Mouse (Mus musculus) heart, embryonic 11.5 days (tissue): ENCODE results near the gene Hoga1. TPM values are rescaled to one million over a fixed set of nuclear protein-coding genes. Genes with fewer than 3 reads are reported as not detected.
"Not testable (repeated sequence)": the region's sequence is repeated elsewhere in the genome, so short reads cannot be mapped to it uniquely, and the experiment has no call there.

Experiments
- ATAC-seq: fragments of 200-750 bp; cut with Nextera tagmentation; replicated peaks from 2 replicates; pipeline ENCODE4 v1.8.0; 2017; ENCODE audit warnings: moderate library complexity; ENCODE audit not compliant: insufficient number of reproducible peaks, low FRiP score, low TSS enrichment
- H3K27ac ChIP-seq: fragments of 300-500 bp; sonication (generic); 2 replicates; pipeline ENCODE4 v1.5.1; 2014; ENCODE audit warnings: mild to moderate bottlenecking, low read depth, low read length
- H3K27me3 ChIP-seq: fragments of 300-500 bp; sonication (generic); 2 replicates; pipeline ENCODE4 v1.6.1; 2014; ENCODE audit warnings: mild to moderate bottlenecking, low read length, mixed read lengths; ENCODE audit not compliant: control insufficient read depth, insufficient read depth
- H3K36me3 ChIP-seq: fragments of 300-500 bp; sonication (generic); 2 replicates; pipeline ENCODE4 v1.6.1; 2014; ENCODE audit warnings: mild to moderate bottlenecking, low read length, moderate library complexity, mixed read lengths; ENCODE audit not compliant: control insufficient read depth, insufficient read depth
- H3K4me1 ChIP-seq: fragments of 300-500 bp; sonication (generic); 2 replicates; pipeline ENCODE4 v1.6.1; 2014; ENCODE audit warnings: low read length; ENCODE audit not compliant: control insufficient read depth, insufficient read depth
- H3K4me2 ChIP-seq: fragments of 300-500 bp; sonication (generic); 2 replicates; pipeline ENCODE4 v1.6.1; 2014; ENCODE audit warnings: mild to moderate bottlenecking, moderate library complexity
- H3K4me3 ChIP-seq: fragments of 300-500 bp; sonication (generic); 2 replicates; pipeline ENCODE4 v1.5.1; 2014; ENCODE audit warnings: low read depth, low read length
- H3K9ac ChIP-seq: fragments of 300-500 bp; sonication (generic); 2 replicates; pipeline ENCODE4 v1.6.1; 2014; ENCODE audit warnings: mild to moderate bottlenecking, low read depth, low read length, moderate library complexity
- H3K9me3 ChIP-seq: fragments of 300-500 bp; sonication (generic); replicated peaks from 2 replicates; pipeline ENCODE4 v1.6.1; 2016; ENCODE audit warnings: low read length; ENCODE audit not compliant: control insufficient read depth
- whole genome bisulfite sequencing: fragments of 180-500 bp; shearing (Covaris S2); extraction: QIAGEN DNeasy Blood & Tissue Kit; methylation state at CpG from one replicate; pipeline ENCODE4 v1.1.7; 2014; ENCODE audit not compliant: insufficient replicate concordance; 5-methylcytosine and 5-hydroxymethylcytosine counted together
- polyA plus RNA-seq: library from polyadenylated mRNA; unstranded; fragments of >200 nt; fragmentation: Nextera tagmentation; extraction: Ambion mirVana; gene quantifications from 2 replicates; pipeline ENCODE4 v1.2.1, GENCODE M21; 2014

The Hoga1 gene
- polyA plus RNA-seq, 1 experiment from 2014 or later = 1.6 TPM

GRCm38 (mm10) chr19:42081613-42082012 lies 36.2 kb downstream of the Hoga1 start:
- not testable (repeated sequence) for H3K27me3 ChIP-seq, H3K9ac ChIP-seq, H3K4me3 ChIP-seq, ATAC-seq, H3K36me3 ChIP-seq, H3K9me3 ChIP-seq, H3K4me2 ChIP-seq, H3K4me1 ChIP-seq, H3K27ac ChIP-seq
- WGBS = 85% methylated on average over 5 of the region's 5 CpGs

DNA sequence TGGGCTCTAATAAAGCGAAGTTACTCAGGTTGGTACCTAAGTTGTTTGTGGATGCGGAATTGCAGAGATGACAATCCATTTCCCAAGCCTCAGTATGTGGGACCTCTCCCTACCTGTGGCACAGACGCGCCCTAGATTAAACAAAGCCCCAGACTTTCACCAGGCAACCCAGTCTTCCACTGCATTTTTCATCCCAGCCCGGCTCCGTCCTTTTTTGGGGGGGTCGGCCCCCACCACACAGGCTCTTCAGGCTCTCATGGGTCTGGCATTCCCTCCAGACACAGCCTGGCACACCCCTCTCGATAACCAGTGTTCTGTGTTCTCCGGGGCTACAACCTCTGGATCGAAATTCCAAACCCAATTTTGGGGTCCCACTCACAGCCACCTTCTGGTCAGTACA lies 40.3 kb downstream of the Hoga1 start:
- no peak for ATAC-seq
- H3K4me3 ChIP-seq = peak overlapping the region; percentile 75
- no peaks in the 10 kb centered on the region for H3K36me3 ChIP-seq
- peak overlapping the region; percentile 77 for H3K9ac ChIP-seq
- no peaks in the 10 kb centered on the region for H3K27me3 ChIP-seq
- no peak overlapping the region for H3K27ac ChIP-seq
- H3K9me3 ChIP-seq = no peaks in the 10 kb centered on the region
- peaks cover 8% of the 10 kb centered on the region; the same call in 1 of the 2 replicates for H3K4me1 ChIP-seq
- WGBS = 8% methylated on average over 10 of the region's 10 CpGs
- H3K4me2 ChIP-seq = peak overlapping the region; percentile 90

- ATAC-seq = peak; percentile 62
- H3K4me3 ChIP-seq = peak within 1 kb of the TSS; percentile 75
These were observed 40.8 kb downstream of the Hoga1 start, which contains the start of gene Morn4 for GRCm38 (mm10) chr19:42086166-42086565. Gene Morn4, minus strand, starts transcription at chr19:42086357.

DNA sequence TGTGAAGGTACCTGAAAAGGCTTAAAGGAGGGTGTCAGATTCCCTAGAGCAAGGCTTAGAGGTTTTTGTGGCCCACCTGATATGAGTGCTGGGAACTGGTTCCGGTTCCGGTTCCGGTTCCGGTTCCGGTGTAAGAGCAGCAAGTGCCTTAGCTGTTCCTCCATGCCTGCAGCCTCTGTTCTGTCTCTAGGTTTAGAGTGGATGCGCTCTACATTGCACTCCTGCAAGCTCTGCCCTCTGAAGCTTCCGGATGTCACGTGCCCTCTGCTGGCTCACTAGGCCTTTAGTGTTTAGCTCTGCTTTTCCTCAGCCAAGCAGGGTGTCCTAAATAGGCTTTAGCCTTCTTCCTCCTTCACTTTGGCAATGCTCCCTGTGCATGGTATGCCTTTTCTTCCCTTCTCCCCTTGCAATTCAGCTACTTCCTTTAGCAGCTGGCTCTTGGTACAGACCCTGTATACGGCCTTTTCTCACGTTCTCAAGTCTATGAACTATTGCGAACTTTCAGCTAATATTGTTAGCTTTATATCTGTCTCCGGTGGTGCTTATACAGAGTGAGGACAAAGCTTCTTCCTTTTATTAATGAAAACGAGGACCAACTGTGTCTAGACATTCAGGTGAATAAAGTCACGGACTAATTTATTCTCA lies 43.8 kb downstream of the Hoga1 start:
- peak overlapping the region; percentile 70 for H3K27ac ChIP-seq
- 28% methylated on average over 14 of the region's 14 CpGs for WGBS
- H3K4me1 ChIP-seq = peaks cover 17% of the 10 kb centered on the region
- no peak for ATAC-seq
- peak overlapping the region; percentile 91; the same call in 1 of the 2 replicates for H3K9ac ChIP-seq
- no peaks in the 10 kb centered on the region for H3K27me3 ChIP-seq
- H3K9me3 ChIP-seq = no peaks in the 10 kb centered on the region
- H3K36me3 ChIP-seq = no peaks in the 10 kb centered on the region; the same call in 1 of the 2 replicates
- peak overlapping the region; percentile 87 for H3K4me2 ChIP-seq
- peak overlapping the region; percentile 94 for H3K4me3 ChIP-seq

More at GRCm38 (mm10) chr19:42086166-42086565, 40.8 kb downstream of the Hoga1 start, which contains the start of gene Morn4:
- no peaks in the 10 kb centered on the region for H3K36me3 ChIP-seq
- H3K27ac ChIP-seq = no peak within 1 kb of the TSS
- H3K9me3 ChIP-seq = no peaks in the 10 kb centered on the region
- peaks cover 9% of the 10 kb centered on the region; the same call in 1 of the 2 replicates for H3K4me1 ChIP-seq
- H3K4me2 ChIP-seq = peak within 1 kb of the TSS; percentile 90
- H3K9ac ChIP-seq = peak within 1 kb of the TSS; percentile 77
- under 1% methylated on average over 21 of the region's 21 CpGs for WGBS
- no peaks in the 10 kb centered on the region for H3K27me3 ChIP-seq

DNA sequence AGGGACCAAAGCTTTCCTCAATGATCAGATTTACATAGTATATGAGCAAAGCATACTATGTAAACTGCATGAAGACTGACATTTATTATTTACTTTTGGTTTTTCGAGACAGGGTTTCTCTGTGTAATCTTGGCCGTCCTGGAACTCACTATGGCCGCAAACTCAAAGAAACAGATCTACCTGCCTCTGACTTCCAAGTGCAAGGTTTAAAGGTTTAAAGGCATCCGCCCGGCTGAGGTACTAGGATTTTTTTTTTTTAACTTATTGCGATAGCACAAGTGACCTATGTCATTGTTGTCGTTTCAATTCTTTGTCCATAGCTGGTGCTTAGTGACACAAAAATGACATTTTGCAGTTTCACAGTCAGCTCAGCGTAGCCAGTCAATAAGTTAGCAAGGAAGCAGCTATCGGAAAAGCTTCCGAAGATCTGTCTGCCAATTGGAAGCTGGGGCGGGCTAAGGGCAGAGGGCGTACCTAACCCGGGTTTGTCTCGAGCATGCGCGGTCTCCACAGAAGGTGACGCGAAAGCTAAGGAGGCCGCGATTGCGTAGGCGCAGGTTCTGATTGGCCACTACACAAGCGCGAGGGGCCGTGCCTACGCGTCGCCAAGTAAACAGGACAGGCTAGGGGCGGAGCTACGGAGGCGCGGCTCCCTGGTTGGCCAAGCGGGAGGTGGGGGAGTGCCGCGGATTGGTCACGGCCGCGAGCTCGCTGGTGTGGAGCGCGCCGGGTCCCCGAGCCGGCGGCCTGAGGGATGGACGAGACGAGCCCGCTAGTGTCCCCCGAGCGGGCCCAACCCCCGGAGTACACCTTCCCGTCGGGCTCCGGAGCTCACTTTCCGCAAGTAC lies 44.6 kb downstream of the Hoga1 start, which contains the start of gene Pi4k2a:
Gene Pi4k2a (plus strand): TSS at position 723 of the 848 bp plus-strand sequence.
- peak within 1 kb of the TSS; percentile 92 for H3K27ac ChIP-seq
- no peaks in the 10 kb centered on the region; the same call in 1 of the 2 replicates for H3K36me3 ChIP-seq
- H3K9ac ChIP-seq = peak within 1 kb of the TSS; percentile 91
- peak within 1 kb of the TSS; percentile 94 for H3K4me3 ChIP-seq
- no peaks in the 10 kb centered on the region for H3K9me3 ChIP-seq
- peak within 1 kb of the TSS; percentile 87 for H3K4me2 ChIP-seq
- WGBS = under 1% methylated on average over 54 of the region's 55 CpGs
- H3K4me1 ChIP-seq = peaks cover 17% of the 10 kb centered on the region
- no peaks in the 10 kb centered on the region for H3K27me3 ChIP-seq
- peak; percentile 97 for ATAC-seq

DNA sequence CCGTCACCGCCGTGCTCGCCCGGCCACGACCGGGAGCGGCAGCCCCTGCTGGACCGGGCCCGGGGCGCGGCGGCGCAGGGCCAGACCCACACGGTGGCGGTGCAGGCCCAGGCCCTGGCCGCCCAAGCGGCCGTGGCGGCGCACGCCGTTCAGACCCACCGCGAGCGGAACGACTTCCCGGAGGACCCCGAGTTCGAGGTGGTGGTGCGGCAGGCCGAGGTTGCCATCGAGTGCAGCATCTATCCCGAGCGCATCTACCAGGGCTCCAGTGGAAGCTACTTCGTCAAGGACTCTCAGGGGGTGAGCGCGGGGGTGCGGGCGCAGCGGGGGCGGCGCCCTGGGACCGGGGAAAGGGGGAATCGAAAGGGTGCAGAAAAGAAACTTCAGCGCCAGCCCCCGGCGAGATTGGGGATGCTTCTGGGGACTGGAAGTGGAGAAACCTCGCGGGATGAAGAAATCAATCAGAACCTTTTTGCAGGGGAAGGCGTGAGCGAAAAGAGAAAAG lies 45.3 kb downstream of the Hoga1 start:
- under 1% methylated on average over 52 of the region's 52 CpGs for WGBS
- no peaks in the 10 kb centered on the region for H3K27me3 ChIP-seq
- peak overlapping the region; percentile 92 for H3K27ac ChIP-seq
- H3K4me3 ChIP-seq = peak overlapping the region; percentile 94
- peak overlapping the region; percentile 87 for H3K4me2 ChIP-seq
- ATAC-seq = peak; percentile 64
- H3K9me3 ChIP-seq = no peaks in the 10 kb centered on the region
- peak overlapping the region; percentile 91 for H3K9ac ChIP-seq
- H3K4me1 ChIP-seq = peaks cover 14% of the 10 kb centered on the region
- H3K36me3 ChIP-seq = no peaks in the 10 kb centered on the region; the same call in 1 of the 2 replicates

DNA sequence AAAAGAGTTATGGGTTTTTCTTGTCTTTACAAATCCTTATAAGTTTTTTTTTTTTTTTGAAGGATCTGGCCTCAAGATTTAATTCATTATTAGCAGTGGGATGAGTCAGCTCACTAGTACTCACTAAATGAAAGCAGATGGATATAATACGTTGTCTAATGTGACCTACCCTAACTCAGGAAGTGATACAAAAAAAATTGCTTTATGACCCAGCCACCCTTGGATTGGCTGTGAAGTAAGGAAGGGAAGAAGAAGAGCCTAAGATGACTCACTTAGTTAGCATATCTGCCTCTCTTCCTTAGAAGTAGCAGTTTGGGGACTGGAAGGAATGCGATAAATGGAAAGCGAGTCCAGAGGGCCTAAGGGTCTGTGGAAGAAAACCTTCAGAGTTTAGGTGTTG lies 54.0 kb downstream of the Hoga1 start:
- 0 out of 2 replicates have a peak, but pooled peaks cover 3% of the 10 kb centered on the region for H3K36me3 ChIP-seq
- no peak overlapping the region for H3K4me2 ChIP-seq
- H3K27ac ChIP-seq = no peak overlapping the region
- ATAC-seq = no peak
- no peaks in the 10 kb centered on the region for H3K9me3 ChIP-seq
- no peaks in the 10 kb centered on the region for H3K4me1 ChIP-seq
- WGBS = 93% methylated on average over 3 of the region's 3 CpGs
- no peak overlapping the region for H3K4me3 ChIP-seq
- H3K9ac ChIP-seq = no peak overlapping the region
- H3K27me3 ChIP-seq = no peaks in the 10 kb centered on the region

DNA sequence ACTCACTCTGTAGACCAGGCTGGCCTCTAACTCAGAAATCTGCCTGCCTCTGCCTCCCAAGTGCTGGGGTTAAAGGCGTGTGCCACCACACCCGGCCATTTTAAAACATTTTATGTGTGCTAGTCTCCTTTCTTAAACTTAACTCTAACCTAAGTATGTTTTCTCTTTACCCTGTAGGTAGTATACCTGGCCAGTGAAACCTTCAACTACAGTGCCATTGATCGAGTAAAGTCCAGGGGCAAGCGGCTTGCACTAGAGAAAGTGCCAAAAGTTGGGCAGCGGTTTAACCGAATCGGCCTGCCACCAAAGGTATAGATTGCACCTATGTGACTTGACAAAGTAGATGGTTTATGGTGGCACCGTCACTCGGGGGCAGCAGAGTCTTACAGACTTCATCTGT lies 59.3 kb downstream of the Hoga1 start:
- H3K4me2 ChIP-seq = no peak overlapping the region
- no peak overlapping the region for H3K4me3 ChIP-seq
- no peak for ATAC-seq
- no peaks in the 10 kb centered on the region for H3K4me1 ChIP-seq
- H3K36me3 ChIP-seq = peaks cover 9% of the 10 kb centered on the region
- H3K27ac ChIP-seq = no peak overlapping the region
- H3K9ac ChIP-seq = no peak overlapping the region
- no peaks in the 10 kb centered on the region for H3K9me3 ChIP-seq
- no peaks in the 10 kb centered on the region for H3K27me3 ChIP-seq
- 91% methylated on average over 9 of the region's 9 CpGs for WGBS
